Mouse (Mus musculus) erythroblast, embryonic 14.5 days (primary cell): ENCODE data around the gene Gria4.

Experiments used
- GATA1 ChIP-seq: IDR thresholded peaks from 2 replicates; pipeline ENCODE4 v1.6.1; 2012; ENCODE audit warnings: low read length, inconsistent platforms, mixed read lengths
- TAL1 ChIP-seq: IDR thresholded peaks from 3 replicates; pipeline ENCODE4 v1.6.1; 2012; ENCODE audit warnings: low read length, inconsistent platforms, mixed read lengths

GRCm38 (mm10) chr9:4795544-4796288, at the start of gene Gria4:
- TF ChIP-seq GATA1 (no peak), TAL1 (no peak)
